Mouse (Mus musculus) limb, embryonic 12.5 days (tissue): Measurements from ENCODE around the gene Tbc1d4. TPM values are rescaled to one million over a fixed set of nuclear protein-coding genes. Genes with fewer than 3 reads are reported as not detected.
A peak's percentile ranks its signal among the peaks of the same experiment; 100 is the strongest.
"Not testable (repeated sequence)": the region's sequence is repeated elsewhere in the genome, so short reads cannot be mapped to it uniquely, and the experiment has no call there.

Experiments used
- ATAC-seq: fragments of 200-750 bp; cut with Nextera tagmentation; 2 replicates; pipeline ENCODE4 v1.8.0; 2017; ENCODE audit warnings: low read depth, moderate TSS enrichment; ENCODE audit not compliant: insufficient number of reproducible peaks, insufficient read depth, low FRiP score, low TSS enrichment
- H3K27ac ChIP-seq: fragments of 300-500 bp; sonication (generic); 2 replicates; pipeline ENCODE4 v1.5.1; 2016; ENCODE audit warnings: mild to moderate bottlenecking, moderate library complexity
- H3K27me3 ChIP-seq: fragments of 300-500 bp; sonication (generic); 2 replicates; pipeline ENCODE4 v1.6.1; 2016; ENCODE audit warnings: mild to moderate bottlenecking, moderate library complexity
- H3K36me3 ChIP-seq: fragments of 300-500 bp; sonication (generic); 2 replicates; pipeline ENCODE4 v1.6.1; 2016; ENCODE audit warnings: mild to moderate bottlenecking, moderate library complexity
- H3K4me1 ChIP-seq: fragments of 300-500 bp; sonication (generic); replicated peaks from 2 replicates; pipeline ENCODE4 v1.6.1; 2016
- H3K4me2 ChIP-seq: fragments of 300-500 bp; sonication (generic); 2 replicates; pipeline ENCODE4 v1.6.1; 2016; ENCODE audit warnings: mild to moderate bottlenecking, moderate library complexity
- H3K4me3 ChIP-seq: fragments of 300-500 bp; sonication (generic); replicated peaks from 2 replicates; pipeline ENCODE4 v1.5.1; 2016; ENCODE audit warnings: mild to moderate bottlenecking
- H3K9ac ChIP-seq: fragments of 300-500 bp; sonication (generic); replicated peaks from 2 replicates; pipeline ENCODE4 v1.6.1; 2016; ENCODE audit warnings: mild to moderate bottlenecking, moderate library complexity
- H3K9me3 ChIP-seq: fragments of 300-500 bp; sonication (generic); 2 replicates; pipeline ENCODE4 v1.6.1; 2016; ENCODE audit warnings: mild to moderate bottlenecking, moderate library complexity
- WGBS: fragments of 180-500 bp; shearing (Covaris S2); methylation state at CpG from one replicate; pipeline ENCODE4 v1.1.7; 2016; 5-methylcytosine and 5-hydroxymethylcytosine counted together
- polyA plus RNA-seq: library from polyadenylated mRNA; unstranded; fragments of >200 nt; fragmentation: Nextera tagmentation; extraction: Ambion mirVana; gene quantifications from 2 replicates; pipeline ENCODE4 v1.2.1, GENCODE M21; 2016

The Tbc1d4 gene
- polyA plus RNA-seq, 1 experiment from 2014 or later: 10.7 TPM

DNA sequence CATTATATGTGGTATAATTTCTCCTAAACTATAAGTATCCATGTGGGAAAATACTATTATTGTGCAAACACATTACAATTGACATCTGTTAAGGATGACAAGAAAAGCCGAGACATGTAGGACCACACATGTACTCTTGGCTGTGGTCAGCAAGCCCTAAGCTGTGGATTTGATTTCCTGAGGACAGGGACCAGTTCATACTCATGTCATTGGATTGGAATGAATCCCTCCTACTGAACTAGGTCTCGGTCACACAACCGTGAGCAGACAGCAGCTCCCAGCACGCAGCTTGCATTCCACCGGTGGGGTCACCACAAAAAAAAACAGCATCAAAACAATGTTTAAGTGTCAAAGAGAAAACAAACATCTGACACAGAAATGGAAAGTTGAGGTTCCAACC lies 15.0 kb downstream of the Tbc1d4 start:
- no peak overlapping the region for H3K4me3 ChIP-seq
- WGBS: 89% methylated on average over 5 of the region's 5 CpGs
- no peak overlapping the region for H3K27ac ChIP-seq
- ATAC-seq: no peak
- H3K4me2 ChIP-seq: no peak overlapping the region
- no peak overlapping the region for H3K9ac ChIP-seq
- no peaks in the 10 kb centered on the region for H3K4me1 ChIP-seq
- H3K27me3 ChIP-seq: no peaks in the 10 kb centered on the region
- no peaks in the 10 kb centered on the region for H3K9me3 ChIP-seq
- no peaks in the 10 kb centered on the region for H3K36me3 ChIP-seq

DNA sequence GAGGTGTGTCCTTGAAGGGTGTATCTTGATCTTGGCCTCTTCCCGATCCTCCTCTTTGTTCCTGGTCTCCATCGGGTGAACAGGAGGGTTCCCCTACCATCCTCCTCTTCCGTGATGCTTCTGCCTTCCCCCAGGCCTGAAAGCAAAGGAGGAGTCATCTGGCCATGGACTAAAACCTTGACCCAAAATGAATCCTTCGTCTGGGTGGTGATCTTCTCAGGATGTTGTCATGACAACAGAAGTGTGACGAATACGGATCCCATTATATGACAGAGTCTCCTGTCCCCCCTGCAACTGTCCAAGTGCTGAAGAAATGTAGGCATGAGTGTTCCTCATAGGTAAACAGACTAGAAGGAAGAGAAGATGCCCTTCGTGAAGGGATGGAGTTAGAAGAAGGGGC lies 15.7 kb downstream of the Tbc1d4 start:
- Histone ChIP-seq H3K9me3 (no peaks in the 10 kb centered on the region), H3K4me3 (no peak overlapping the region), H3K9ac (no peak overlapping the region), H3K36me3 (no peaks in the 10 kb centered on the region), H3K27ac (no peak overlapping the region), H3K4me2 (no peak overlapping the region), H3K27me3 (no peaks in the 10 kb centered on the region), H3K4me1 (peaks cover under 1% of the 10 kb centered on the region; the same call in 1 of the 2 replicates)
- 86% methylated on average over 7 of the region's 7 CpGs for WGBS
- ATAC-seq: no peak

DNA sequence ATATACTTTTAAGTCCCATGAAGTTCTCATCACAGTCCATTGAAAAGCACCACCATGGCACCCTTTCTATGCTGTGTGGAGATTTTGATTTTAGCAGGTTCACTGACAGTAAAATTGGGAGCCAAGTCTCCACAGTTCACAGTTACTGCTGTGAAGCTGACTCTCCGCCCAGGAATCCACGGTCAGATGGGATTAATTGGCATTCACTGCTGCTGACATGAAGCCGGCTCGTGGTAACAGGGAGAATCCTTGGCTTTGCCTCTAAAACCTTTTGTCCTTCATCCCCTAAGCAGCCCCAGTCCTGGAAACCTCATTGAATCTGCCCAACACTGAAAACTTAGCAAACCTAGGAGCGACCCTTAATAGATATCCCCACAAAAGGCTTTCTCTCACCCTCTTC lies 17.9 kb downstream of the Tbc1d4 start:
- Histone ChIP-seq H3K4me1 (peaks cover 16% of the 10 kb centered on the region), H3K27ac (no peak overlapping the region), H3K9me3 (no peaks in the 10 kb centered on the region), H3K27me3 (no peaks in the 10 kb centered on the region), H3K4me3 (no peak overlapping the region), H3K4me2 (no peak overlapping the region), H3K36me3 (no peaks in the 10 kb centered on the region), H3K9ac (no peak overlapping the region)
- ATAC-seq: no peak
- 73% methylated on average over 5 of the region's 5 CpGs for WGBS

DNA sequence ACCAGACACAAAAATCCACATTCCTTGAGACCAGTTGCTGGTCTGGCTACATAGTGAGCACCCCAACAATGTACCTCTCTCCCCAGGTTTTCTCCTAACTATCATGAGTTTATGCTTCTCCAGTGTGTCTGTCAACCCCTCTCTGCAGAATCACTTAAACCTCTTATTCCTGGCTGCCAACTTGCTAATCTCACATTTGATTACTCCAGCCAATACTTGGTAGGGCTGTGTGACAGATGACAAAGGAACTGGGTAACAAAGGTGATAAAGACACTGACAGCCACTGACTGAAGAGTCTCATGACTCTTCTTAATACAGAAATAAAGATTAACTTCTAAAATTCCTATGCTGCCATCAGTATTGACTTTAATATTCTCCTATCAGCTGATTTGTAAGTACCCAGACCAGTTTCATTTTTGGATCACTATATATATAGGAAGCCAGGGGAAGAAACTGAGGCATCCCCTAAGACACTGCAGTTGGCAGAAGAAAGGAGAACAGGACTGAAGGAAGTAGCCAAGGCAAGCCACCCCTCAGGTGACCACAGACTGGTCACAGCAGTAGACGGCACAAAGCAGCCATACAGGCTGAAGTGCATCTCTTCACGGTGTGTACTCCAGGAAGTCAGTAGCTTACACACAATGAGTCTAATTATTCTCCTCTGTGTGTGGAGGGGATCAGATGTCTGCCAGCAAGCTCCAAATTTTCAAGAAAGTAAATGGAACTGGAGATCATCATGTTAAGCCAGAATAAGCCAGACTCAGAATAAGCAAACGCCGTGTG lies 20.6 kb downstream of the Tbc1d4 start:
- H3K9me3 ChIP-seq, H3K27ac ChIP-seq, H3K36me3 ChIP-seq, H3K27me3 ChIP-seq, H3K4me2 ChIP-seq, H3K4me3 ChIP-seq, H3K9ac ChIP-seq: not testable (repeated sequence)
- 60% methylated on average over 3 of the region's 4 CpGs for WGBS
- peak; percentile 11; the same call in 1 of the 2 replicates for ATAC-seq
- peaks cover 18% of the 10 kb centered on the region for H3K4me1 ChIP-seq

DNA sequence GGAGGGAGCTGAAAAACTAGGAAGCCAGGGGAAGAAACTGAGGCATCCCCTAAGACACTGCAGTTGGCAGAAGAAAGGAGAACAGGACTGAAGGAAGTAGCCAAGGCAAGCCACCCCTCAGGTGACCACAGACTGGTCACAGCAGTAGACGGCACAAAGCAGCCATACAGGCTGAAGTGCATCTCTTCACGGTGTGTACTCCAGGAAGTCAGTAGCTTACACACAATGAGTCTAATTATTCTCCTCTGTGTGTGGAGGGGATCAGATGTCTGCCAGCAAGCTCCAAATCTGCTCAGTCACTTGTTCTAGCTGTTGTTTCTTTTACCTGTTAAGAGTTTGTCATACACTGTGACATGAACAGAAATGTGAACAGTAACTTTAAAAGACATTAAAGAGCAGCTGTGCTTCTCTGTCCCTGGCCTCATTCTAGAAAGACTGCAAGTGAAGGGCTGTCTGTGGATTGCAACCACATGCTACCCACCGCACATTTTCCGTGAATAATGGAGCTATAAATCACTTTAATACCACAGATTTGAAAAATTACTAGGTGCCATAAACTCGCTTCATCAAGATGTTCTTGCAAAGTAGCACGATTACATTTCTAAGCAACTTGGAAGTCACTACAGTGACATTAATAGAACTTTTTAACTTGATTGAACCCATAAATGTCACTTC lies 21.5 kb downstream of the Tbc1d4 start:
- 5% methylated on average over 5 of the region's 6 CpGs for WGBS
- not testable (repeated sequence) for H3K27ac ChIP-seq, H3K4me3 ChIP-seq, H3K9me3 ChIP-seq, H3K27me3 ChIP-seq, H3K36me3 ChIP-seq, H3K4me2 ChIP-seq, H3K9ac ChIP-seq
- peak; percentile 76 for ATAC-seq
- H3K4me1 ChIP-seq: peaks cover 18% of the 10 kb centered on the region

DNA sequence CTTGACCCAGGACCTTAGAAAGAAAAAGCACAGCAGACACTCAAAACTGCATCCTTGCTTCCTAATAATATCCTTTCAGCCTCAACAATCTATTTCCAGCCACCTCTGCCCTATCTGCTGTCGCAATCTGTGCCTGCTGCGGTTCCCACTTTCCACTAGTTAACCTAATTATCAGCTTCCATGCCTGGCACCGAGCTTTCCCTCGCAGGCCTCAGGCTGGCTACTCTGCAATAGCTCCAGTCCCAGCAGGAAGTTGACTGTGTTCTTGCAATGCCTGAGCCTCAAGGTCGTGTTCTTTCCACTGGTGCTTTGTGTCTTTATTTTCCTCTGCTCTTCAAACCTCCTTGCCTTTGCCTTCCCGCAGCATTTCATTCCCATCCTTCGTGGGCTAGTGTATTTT lies 22.9 kb downstream of the Tbc1d4 start:
- Histone ChIP-seq H3K4me1 (peaks cover 18% of the 10 kb centered on the region), H3K9me3 (no peaks in the 10 kb centered on the region), H3K27ac (no peak overlapping the region), H3K36me3 (no peaks in the 10 kb centered on the region), H3K4me2 (no peak overlapping the region), H3K4me3 (no peak overlapping the region), H3K27me3 (no peaks in the 10 kb centered on the region), H3K9ac (no peak overlapping the region)
- 53% methylated on average over 7 of the region's 7 CpGs for WGBS
- ATAC-seq: no peak

DNA sequence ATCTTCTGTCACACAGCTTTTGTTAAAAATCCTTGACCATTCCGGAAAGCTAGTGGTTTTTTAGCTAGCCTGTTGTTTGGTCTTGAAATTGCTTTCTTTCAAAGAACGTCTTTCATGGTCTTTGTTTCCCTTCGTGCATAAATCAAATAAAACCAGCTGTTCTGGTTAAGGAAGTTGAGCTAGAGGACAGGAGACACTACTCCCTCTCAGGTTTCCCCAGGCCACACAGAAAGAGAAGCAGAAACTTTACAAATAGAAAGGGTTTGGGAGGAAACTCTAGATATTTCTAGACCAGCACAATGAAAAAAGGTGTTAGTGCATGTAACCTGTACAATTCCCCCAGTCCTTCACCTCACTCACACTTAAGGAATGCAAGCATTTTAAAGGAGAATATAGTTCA lies 33.3 kb downstream of the Tbc1d4 start:
- H3K4me1 ChIP-seq: peaks cover 13% of the 10 kb centered on the region; the same call in 1 of the 2 replicates
- WGBS: 28% methylated on average over 3 of the region's 3 CpGs
- no peak for ATAC-seq
- H3K36me3 ChIP-seq: no peaks in the 10 kb centered on the region
- no peak overlapping the region for H3K9ac ChIP-seq
- no peak overlapping the region for H3K4me2 ChIP-seq
- no peaks in the 10 kb centered on the region for H3K27me3 ChIP-seq
- no peak overlapping the region for H3K4me3 ChIP-seq
- no peaks in the 10 kb centered on the region for H3K9me3 ChIP-seq
- H3K27ac ChIP-seq: 0 out of 2 replicates have a peak overlapping the region, but pooled peaks have one; percentile 50

DNA sequence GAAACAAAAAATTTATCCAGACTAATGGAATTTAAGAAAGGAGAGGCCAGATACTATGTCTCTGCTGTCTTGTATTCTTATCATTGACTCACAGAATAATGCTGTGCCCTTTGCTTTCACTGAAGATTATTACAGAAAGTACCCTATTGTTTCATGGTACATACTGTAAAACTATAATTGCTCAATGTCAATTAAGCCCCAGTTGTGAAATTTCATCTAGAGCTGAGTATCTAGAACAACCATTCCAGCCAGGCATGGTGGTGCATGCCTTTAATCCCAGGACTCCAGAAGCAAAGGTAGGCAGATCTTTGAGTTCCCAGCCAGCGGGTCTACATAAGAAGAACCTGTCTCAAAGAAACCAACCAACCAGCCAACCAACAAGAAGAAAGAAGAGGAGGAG lies 34.5 kb downstream of the Tbc1d4 start:
- WGBS: 88% methylated on average over 1 of the region's 1 CpGs
- no peaks in the 10 kb centered on the region for H3K27me3 ChIP-seq

DNA sequence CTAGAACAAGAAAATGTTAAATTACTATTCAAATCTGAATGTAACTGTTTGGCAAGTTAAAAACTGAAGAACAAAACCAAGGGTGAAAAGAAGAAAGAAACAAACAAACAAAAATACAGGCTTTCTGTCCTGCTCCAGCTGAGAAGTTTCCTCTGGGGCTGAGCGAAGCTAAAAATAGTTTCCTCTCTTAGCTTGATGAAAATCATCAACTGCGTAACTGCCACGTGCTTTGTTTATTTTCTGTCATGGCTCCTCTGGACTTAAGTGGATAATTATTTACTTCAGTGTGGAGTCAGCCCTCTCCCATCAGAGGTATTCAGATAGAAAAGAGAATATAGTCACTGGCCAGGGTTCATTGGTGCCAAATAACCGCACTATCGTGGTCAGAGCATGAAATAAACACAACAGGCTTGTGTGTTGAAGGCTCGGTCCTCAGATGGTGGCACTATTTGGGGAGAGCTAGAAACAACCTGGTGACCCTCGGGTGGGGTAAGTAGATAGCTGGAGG lies 35.8 kb downstream of the Tbc1d4 start:
- Histone ChIP-seq H3K9me3 (no peaks in the 10 kb centered on the region), H3K9ac (no peak overlapping the region), H3K27ac (no peak overlapping the region), H3K4me3 (no peak overlapping the region), H3K4me1 (peaks cover 13% of the 10 kb centered on the region; the same call in 1 of the 2 replicates), H3K36me3 (no peaks in the 10 kb centered on the region), H3K4me2 (no peak overlapping the region), H3K27me3 (no peaks in the 10 kb centered on the region)
- 77% methylated on average over 7 of the region's 7 CpGs for WGBS
- no peak for ATAC-seq

More for the DNA sequence above, 34.5 kb downstream of the Tbc1d4 start:
- H3K27ac ChIP-seq: no peak overlapping the region
- no peak overlapping the region for H3K4me3 ChIP-seq
- peaks cover 13% of the 10 kb centered on the region; the same call in 1 of the 2 replicates for H3K4me1 ChIP-seq
- no peaks in the 10 kb centered on the region for H3K9me3 ChIP-seq
- H3K9ac ChIP-seq: no peak overlapping the region
- no peak for ATAC-seq
- H3K4me2 ChIP-seq: no peak overlapping the region
- H3K36me3 ChIP-seq: no peaks in the 10 kb centered on the region

DNA sequence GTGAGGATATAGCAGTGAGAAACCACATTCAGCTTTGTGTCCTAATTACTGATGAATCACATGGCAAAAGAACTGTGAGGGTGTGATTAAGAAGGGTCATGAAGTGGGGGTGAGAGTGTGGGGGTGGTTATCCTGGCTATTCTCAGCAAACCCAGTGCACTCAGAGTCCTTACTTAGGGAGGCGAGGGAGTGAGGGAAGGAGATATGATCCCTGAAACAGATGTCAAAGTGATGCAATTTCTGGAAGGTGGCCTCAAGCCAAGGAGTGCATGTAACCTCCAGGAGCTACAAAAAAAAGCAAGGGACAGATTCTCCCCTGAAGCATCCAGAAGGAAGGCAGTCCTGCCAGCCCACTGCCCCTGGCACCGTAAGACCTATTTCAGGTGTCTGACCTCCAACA lies 40.2 kb downstream of the Tbc1d4 start:
- no peak overlapping the region for H3K27ac ChIP-seq
- ATAC-seq: no peak
- no peak overlapping the region for H3K9ac ChIP-seq
- H3K9me3 ChIP-seq: no peaks in the 10 kb centered on the region
- no peaks in the 10 kb centered on the region for H3K27me3 ChIP-seq
- peaks cover 6% of the 10 kb centered on the region; the same call in 1 of the 2 replicates for H3K4me1 ChIP-seq
- WGBS: 65% methylated on average over 2 of the region's 2 CpGs
- H3K4me2 ChIP-seq: no peak overlapping the region
- no peaks in the 10 kb centered on the region for H3K36me3 ChIP-seq
- no peak overlapping the region for H3K4me3 ChIP-seq

DNA sequence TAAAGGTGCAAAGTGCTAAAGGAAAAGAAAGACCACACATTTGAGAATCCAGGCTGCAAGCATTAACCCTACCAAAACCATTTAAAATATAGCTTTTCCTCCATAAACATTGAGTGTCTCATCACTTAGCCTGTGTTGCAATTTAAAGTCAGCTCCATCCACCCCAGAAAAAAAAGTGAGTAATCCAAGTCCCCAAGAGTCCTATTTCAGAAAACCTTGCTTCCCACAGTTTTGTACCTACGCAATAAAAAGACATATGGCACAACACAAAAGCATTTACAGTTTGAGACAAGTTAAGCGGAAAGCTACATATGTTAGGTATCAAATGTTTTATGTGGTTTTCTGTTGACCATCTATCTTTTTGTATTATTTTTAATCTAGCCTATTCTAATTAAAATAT lies 42.3 kb downstream of the Tbc1d4 start:
- H3K36me3 ChIP-seq: no peaks in the 10 kb centered on the region
- no peak overlapping the region for H3K27ac ChIP-seq
- no peaks in the 10 kb centered on the region for H3K9me3 ChIP-seq
- H3K4me3 ChIP-seq: no peak overlapping the region
- 46% methylated on average over 2 of the region's 2 CpGs for WGBS
- no peak overlapping the region for H3K4me2 ChIP-seq
- H3K4me1 ChIP-seq: peaks cover 6% of the 10 kb centered on the region; the same call in 1 of the 2 replicates
- no peak for ATAC-seq
- no peak overlapping the region for H3K9ac ChIP-seq
- no peaks in the 10 kb centered on the region for H3K27me3 ChIP-seq
